ENCODE assay signal across 18 mouse cellular contexts in the genomic region with DNA sequence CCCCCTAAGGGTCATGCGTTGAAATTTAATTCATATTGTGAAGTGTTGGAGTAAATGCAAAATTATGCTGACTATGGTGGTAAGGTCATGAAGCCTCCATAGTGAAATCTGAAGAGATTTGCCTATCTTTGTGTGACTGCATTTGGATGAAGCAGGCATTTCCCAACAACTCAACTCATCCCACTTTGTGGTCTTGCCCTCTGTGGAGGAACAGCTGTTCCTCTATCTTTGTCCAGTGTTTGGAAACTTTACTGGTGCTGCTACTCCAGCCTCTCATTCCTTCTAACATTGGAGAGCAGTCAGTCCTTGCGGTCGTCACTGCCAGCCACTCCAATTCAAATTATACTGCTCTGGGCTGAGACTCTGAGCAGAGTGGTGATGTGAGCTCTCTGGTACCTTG. TPM values are rescaled to one million over a fixed set of nuclear protein-coding genes. Genes with fewer than 3 reads are reported as not detected.
"Had no signal": no experiment of that assay in that cellular context is flagged by ENCODE, and none has a peak within 500 bp of the region (broad histone marks: within the 10 kb centered on the region; RNA-seq: fewer than 3 reads in every experiment).

No protein-coding gene starts in this region.

- H3K9me3 ChIP-seq: limb, embryonic 13.5 days; liver, embryonic 15.5 days; midbrain, embryonic 15.5 days; neural tube, embryonic 13.5 days had no signal

- H3K4me2 ChIP-seq: limb, embryonic 13.5 days; liver, embryonic 11.5 days; liver, embryonic 15.5 days; midbrain, embryonic 11.5 days; midbrain, embryonic 15.5 days; neural tube, embryonic 13.5 days had no signal

- H3K4me3 ChIP-seq: limb, embryonic 13.5 days; liver, embryonic 15.5 days; megakaryocyte, embryonic 14.5 days; midbrain, embryonic 15.5 days; neural tube, embryonic 13.5 days had no signal

- H3K36me3 ChIP-seq: limb, embryonic 13.5 days; liver, embryonic 15.5 days; midbrain, embryonic 15.5 days; neural tube, embryonic 13.5 days had no signal

- ATAC-seq: midbrain, embryonic 15.5 days had no signal

- H3K27ac ChIP-seq: limb, embryonic 13.5 days; liver, embryonic 15.5 days; macrophage; midbrain, embryonic 15.5 days; neural tube, embryonic 13.5 days had no signal

- DNase-seq: kidney, adult 8-10 months; kidney, postnatal 25 days; layer of hippocampus, adult 9-11 months; layer of hippocampus, postnatal 36 days; lung, adult 2 months; lung, postnatal 10 days; right cerebral cortex, postnatal 14 days had no signal

- H3K27me3 ChIP-seq: limb, embryonic 13.5 days; liver, embryonic 15.5 days; megakaryocyte, embryonic 14.5 days; midbrain, embryonic 15.5 days; neural tube, embryonic 13.5 days had no signal

- H3K4me1 ChIP-seq: limb, embryonic 13.5 days; liver, embryonic 15.5 days; megakaryocyte, embryonic 14.5 days; midbrain, embryonic 15.5 days; neural tube, embryonic 13.5 days had no signal

- H3K9ac ChIP-seq: limb, embryonic 13.5 days; liver, embryonic 15.5 days; midbrain, embryonic 15.5 days; neural tube, embryonic 13.5 days had no signal

RNA-seq across cellular contexts. Expression of gene Fam216b, which starts 19.6 kb away (rescaled TPM):
- total RNA-seq: monocyte, adult 5-6 weeks had no signal
- polyA plus RNA-seq: kidney, embryonic 16.5 days; limb, embryonic 13.5 days; liver, embryonic 11.5 days; liver, embryonic 15.5 days; macrophage; midbrain, embryonic 11.5 days; spleen, adult 2 months had no signal
